Mouse (Mus musculus): ENCODE measurements around the gene Ppfia3.

DNA sequence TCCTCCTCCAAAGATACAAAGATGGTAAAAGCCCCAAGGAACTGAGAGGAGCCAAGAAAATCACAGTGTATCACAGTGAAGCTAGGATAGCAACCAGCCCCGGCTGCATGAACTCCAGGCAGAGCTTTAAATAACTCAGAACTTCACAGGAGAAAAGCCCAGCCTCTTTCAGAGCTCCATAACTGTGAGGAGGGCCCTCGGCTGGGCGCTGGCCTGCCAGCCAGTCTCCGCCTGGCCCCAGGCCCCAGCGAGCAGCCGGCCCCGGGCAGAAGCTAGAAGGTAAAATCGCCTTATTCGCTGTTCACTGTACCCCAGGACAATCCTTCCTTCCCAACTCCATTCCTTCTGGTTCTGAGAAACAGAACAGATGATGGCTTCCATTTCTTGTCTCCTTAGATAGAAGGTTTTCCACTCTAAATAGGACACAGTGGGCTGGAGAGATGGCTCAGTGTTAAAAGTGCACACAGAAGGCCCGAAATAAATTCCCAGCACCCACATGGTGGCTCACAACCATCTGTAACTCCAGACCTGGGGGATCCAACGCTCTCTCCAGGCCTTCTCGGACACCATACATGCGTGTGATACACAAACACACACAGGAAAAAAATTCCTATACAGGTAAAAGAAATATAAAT, 37.9 kb downstream of the Ppfia3 start:
- TF ChIP-seq POLR2A (IDR thresholded peaks at IDR 0.05; ENCODE audit: low read depth, low read length) (no peak), CTCF (IDR thresholded peaks at IDR 0.05; ENCODE audit: extremely low read depth, insufficient read depth, insufficient read length, insufficient replicate concordance) (no peak)

Data from spleen, adult 2 months (tissue).